Mouse (Mus musculus) lung, postnatal 36 days (tissue): Measurements from ENCODE around the gene Tmem82.

Experiments used
- DNase-seq: peaks from one replicate; pipeline ENCODE4 v3.0.0; 2022; ENCODE audit warnings: mixed read lengths

Tmem82 gene

DNA sequence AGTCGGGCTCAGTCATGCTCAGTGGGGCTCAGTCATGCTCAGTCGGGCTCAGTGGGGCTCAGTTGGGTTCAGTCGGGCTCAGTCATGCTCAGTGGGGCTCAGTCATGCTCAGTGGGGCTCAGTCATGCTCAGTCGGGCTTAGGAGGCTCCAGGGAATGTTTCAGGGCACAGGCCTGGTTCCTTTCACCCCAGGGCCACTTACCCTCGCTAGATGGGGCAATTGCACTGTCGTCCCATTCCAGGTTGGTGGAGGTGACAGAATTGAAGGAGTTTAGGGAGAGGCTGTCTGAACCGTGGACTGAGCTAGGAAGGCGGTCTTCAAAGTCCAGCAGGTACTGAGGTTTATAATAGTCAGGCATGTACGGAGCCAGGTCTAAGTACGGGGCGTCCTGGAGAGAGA, 21.0 kb upstream of the Tmem82 start:
- DNase-seq, result no peak

DNA sequence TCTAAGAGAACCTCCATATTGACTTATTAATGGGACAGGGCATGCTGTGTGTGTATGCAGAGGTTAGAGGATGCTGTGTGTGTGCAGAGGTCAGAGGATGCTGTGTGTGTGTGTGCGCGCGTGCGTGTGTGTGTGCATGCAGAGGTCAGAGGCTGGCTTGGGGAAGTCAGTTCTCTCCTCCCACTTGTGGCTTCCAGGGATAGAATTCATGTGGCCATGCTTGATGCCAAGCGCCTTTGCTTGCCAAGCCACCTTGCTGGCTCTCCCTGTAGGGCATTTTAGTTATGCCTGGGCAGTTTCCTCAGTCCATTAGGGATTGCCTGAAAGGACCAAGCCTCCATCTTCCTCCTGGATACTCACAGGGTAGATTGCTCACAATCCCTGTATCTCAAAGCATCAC, 18.3 kb upstream of the Tmem82 start:
- no peak for DNase-seq

DNA sequence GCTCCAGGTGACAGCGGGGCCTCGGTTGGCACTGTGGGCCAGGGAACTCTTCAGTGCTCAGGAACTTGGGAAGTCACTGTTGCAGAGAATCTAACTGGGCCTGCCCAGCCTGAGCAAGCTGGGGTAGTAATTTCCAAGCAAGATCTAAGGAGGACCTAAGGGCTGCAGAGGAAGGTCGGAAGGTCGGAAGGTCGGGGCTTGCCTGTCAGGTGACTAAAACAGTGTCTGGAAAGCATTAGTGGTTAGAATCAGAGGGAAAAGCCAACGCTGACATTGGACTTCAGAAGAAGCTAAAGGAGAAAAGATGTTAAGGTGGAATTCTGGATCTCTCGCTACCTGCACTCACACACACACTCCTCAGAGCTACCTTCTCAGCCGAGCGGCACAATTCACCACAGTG, 17.6 kb upstream of the Tmem82 start:
- DNase-seq, result no peak

DNA sequence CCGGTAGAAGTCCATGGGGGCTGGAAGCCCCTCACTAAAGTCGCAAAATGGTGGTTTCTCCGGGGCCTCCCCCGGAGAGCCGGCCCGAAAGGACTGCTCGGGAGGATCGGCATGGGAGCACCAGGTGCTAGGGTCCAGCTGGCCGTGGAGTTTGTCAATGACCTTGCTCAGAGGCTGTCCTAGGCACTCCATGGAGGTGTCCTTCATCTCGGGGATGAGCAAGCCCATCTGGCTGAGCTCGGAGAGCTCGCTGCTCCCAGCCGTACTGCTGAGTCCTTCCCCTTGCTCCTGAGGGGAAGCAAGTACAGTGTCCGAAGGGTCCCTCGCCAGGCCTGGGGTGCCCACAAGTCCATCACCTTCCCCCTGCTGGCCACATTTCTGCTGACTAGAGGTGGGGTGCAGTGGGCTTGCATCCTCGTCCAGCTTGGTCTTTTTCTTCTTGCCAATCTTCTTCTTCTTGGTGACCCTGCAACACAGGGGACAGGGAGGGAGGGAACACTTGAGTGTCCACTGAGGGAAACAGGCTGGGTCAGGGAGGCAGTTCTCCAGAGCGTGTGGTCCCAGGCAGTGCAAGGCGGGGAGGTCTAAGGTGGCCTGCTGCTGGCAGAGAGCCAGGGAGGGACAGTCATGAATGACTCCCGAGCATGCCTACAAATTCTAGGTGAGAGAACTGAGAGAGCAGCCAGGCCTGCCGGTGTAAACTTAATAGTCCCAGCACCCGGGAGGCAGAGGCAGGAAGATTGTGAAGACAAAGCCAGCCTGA, 13.9 kb upstream of the Tmem82 start:
- DNase-seq, result peak; percentile 68

DNA sequence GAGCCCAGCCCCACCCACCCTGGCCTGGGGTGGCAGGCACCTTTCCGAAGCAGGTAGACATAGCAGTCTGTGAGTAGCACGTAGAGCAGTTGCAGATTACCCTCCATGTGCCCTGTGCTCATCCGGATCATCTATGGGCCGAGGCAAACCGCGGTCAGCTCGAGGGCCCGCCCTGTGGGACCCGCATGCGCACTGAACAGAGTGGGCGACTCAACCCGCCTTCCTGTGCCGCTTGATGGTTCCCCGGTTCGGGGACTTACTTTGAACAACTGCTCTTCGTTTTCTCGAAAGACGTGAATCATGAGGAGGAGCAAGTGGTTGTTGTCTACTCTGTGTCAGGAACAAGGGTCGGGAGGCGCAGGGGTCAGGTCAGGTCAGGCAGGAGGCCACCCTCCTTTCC, 12.8 kb upstream of the Tmem82 start:
- no peak for DNase-seq

DNA sequence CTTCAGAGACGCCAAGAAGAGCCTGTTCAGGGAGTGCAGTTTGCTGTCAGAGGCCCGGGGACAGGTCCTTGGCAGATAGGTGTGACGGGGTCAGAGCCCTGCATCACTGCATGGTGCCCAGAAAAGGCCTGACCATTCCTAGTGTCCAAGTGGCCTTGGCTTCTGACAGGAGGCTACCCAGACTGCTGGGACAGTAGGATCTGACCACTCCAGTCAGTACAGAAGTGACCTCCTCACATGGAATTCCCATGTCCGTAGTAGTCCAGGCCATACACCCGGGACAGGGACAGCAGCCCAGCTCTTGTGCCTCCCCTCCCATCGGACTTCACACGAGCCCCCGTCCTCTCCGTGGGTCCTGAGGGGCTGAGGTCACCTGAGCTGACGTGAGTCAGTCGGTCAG, 11.6 kb upstream of the Tmem82 start:
- DNase-seq, result no peak

DNA sequence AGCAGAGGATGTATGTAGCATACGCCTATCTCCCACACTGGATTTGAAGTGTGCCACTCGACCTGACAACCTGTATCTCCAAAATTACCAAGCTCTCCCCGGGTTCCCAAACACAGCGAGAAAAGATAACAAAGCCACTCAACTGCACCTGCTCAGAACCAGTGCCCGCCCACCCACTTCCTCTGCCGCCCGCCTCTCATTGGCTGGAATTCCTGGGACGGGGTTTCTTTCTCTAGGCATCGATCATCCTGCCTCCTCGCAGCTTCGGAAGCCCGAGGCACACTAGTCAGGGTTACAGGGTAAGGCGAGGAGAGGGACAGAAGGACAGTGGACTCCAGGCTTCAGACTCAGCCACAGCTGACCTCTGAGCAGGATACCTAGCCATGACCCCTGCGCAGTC, 10.2 kb upstream of the Tmem82 start:
- no peak for DNase-seq

DNA sequence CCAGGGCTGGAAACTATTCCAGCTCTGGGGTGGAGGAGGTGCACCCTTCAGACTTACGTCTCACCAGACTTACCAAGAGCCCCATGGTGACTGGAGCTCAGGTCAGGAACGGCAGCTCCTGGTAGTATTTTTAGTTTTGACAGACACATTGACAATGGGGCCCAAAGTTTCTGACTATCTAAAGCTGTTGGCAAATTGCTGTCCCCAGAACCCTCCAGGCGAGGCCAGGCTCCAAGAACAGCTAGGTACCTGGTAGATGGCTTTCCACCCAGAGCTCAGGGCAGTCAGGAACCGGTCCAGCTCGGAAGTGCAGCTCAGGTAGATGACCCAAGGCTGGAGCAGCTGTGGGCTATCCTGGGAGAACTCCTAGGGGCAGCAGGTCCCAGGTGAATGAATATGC, 9.1 kb upstream of the Tmem82 start:
- no peak for DNase-seq

DNA sequence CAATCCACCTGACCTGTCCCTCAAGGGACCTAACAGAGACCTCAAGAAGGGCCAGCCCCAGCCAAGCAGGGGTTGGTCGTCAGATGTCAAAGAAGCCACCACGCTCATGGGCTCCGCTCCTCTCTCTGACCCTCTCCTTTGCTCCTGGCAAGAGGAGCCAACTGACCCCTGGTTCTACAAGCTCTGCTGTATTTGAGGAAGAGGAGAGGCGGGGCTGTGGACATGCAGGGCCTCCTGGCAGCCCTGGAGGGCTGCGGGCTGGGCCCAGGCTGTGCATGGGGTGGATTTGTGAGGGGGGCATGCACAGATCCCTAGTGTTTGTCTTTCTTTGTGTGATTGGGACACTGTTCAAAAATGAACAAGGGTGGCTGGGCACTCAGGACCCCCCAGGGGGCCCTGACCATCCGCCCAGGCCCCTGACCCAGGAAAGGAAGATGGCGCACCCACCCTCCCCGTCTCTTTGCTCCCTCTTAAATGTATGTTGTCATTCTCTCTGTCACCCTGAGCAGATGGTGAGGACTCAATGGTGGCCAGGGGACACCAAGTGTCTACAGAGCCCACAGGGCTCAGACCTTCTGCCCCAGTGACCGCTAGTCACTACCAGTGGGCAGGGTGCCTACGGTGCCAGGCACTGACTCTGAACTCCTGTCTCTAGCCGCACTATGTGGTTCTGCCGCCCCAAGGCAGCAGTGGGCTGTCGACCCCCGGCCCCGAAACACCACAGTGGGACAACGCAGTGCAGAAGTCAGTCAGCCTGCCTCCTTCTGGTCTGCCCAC, 7.5 kb upstream of the Tmem82 start:
- no peak for DNase-seq

DNA sequence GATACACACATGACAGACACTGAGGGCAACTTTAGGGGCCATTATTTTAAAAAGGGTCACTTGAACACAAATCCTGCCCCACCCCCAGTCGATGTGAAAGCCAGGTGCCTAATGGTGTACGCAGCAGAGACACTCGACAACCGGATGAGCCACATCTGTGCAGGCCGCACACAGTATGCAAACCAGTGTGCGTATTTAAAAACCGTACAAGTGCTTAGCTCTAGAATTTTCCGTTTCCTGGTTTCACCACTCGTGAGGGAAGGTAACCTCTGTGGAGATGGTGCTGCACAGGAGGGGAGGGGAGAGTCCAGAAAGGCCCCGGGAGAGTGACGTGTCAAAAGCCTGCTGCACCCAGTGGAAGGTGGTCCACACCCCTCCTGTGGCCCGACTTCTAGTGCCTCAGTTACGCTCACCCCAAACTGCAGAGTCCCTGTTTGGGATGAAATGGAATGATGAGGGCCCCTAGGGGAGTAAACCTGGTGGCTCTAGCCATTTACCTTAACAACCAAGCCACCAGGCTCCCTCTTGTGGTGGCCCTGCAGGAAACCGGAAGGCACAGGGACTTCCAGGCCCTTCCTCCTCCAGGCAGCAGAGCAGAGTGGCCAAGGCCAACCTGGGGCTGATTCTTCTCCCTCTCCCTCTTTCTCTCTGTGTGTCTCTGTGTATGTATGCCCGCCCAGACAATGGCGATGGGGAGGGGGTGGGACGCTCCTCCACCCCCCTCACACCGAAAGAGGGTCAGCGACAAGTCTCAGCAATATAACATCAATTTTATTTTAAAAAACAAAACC, 6.7 kb upstream of the Tmem82 start:
- DNase-seq, result peak; percentile 67

DNA sequence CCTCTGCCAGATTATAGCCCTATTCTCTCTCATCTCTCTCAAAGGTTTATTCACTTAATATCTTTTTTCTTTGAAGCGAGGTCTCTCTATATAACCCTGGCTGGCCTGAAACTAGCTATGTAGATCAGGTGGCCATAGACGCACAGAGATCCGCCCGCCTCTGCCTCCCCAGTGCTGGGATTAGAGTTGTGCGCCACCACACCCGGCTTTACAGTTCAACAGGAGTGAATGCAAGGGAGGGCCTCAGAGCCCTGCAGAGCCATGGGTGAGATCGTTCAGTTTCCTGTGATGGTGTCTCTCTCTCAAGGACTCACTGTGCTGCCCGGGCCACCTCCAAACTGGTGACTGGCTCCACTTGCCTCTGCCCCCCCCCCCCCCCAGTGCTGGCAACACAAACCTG, 5.7 kb upstream of the Tmem82 start:
- no peak for DNase-seq

DNA sequence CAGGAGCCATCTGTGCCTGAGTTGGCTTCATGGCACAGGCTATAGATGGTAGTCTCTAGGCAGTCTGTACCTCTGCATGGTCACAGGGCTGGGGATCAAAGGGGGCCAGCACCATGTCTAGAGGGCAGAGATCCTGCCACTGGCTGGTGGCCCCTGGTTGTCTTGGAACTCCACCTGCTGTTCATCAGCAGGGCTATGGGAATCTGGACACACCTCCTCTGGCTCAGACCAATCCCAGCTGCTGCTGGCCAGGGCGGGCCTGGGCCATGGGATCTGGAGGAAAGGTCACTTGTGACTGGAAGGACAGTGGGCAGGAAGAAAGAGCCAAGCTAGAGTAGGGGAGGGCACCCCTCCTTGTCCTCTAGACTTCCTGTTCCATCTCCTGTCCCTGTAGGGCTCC, 5.2 kb upstream of the Tmem82 start, which contains the start of gene Slc25a34:
Gene Slc25a34 (minus strand): TSS at position 156 of the 400 bp plus-strand sequence.
- DNase-seq, result peak; percentile 73

DNA sequence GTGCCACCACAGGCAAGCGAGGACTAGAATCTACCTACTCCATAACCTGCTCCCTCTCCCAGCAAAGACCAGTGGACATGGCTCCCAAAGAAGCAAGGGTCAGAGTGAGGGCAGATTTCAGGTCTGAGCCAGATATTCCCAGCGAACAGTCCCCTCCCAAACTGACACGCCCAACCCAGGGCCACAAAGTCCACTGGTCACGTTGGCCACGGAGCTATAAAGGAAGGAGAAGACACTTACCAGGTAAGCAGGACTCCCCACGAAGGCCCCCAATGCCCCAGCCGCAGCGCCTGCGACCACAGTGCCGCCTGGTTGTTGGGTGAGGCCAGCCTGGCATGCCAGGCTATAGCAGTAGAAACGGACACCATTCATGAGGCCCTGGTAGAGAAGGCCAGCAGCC, 4.6 kb upstream of the Tmem82 start:
- DNase-seq, result no peak

DNA sequence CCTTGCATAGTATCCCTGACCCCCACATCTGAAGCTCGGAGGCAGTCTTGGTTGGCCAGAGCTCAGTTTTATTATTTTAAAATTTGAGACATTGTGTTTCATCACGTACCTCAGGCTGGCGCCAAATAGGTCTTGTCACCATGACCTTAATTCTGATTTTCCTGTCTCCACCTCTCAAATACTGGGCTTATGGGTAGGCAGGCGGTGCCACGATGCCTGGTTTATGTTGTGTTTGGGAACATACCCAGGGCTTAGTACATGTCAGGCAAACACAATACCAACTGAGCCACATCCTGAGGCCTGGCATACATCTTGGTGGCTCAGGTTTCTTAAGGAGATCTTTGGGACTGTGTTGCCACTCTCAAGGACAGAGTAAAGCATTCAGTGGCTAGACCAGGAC, 4.1 kb upstream of the Tmem82 start:
- DNase-seq, result no peak

DNA sequence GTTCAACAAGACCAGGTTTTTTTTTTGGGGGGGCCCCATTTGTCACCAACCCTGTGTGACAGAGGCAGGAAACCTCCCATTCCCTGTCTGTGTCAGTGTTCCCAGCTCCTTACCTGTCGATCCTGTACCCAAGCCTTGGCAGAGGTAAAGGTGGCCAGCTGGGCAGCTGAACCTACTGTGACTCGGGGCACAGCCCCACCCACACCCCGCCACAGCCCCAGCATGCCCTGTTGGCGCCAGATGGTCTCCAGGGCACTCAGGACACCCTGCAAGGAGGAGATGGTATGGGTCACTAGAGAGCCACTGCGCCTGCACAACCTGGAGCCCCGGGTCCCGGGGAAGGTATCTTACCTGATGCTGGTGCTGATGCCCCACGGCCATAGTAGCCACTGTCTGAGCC, 3.7 kb upstream of the Tmem82 start:
- no peak for DNase-seq

DNA sequence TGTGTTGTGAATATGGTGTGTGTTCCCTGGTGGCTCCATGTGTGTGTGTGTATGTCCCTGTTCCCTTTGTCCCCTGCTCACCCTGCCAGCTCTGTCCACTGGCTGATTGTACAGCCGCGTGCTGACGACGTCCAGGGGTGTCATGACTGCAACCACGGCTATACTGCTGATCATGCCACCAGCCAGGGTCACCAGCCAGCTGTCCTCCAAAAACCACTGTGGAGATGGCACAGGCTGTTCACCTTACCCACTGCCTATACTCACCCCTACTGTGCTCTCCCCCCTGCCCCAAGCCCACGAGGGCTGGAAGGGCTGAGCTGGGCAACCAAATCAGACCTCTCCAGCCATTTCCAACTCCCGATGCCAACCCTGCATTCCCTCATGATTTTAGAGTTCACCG, 2.9 kb upstream of the Tmem82 start:
- no peak for DNase-seq

DNA sequence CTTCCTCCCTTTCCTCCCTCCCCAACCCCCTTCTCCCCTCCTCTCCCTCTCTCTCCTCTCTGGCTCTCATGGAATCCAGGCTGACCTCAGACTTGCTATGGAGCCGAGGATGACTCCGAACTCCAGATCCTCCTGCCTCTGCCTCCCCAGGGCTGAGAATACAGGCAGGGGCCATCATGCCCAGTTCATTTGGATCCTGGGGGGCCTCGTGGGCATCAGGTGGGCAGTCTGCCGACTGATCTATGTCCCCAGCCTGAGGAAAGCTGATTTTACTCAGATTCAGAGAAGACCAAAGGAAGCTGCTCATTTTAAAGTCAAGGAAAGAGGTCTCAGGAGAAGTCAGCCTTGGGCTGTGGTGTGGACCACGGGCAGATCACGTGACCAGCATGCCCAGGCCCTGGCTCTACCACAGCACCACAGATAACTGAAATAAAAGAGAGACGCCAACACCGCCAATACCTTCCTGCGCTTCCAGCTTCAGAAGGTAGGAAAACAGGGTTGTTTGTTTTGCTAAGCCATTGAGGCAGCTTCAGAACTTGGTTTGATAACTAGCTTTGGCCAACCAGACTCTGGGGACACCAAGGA, 958 bp upstream of the Tmem82 start:
- DNase-seq, result no peak

DNA sequence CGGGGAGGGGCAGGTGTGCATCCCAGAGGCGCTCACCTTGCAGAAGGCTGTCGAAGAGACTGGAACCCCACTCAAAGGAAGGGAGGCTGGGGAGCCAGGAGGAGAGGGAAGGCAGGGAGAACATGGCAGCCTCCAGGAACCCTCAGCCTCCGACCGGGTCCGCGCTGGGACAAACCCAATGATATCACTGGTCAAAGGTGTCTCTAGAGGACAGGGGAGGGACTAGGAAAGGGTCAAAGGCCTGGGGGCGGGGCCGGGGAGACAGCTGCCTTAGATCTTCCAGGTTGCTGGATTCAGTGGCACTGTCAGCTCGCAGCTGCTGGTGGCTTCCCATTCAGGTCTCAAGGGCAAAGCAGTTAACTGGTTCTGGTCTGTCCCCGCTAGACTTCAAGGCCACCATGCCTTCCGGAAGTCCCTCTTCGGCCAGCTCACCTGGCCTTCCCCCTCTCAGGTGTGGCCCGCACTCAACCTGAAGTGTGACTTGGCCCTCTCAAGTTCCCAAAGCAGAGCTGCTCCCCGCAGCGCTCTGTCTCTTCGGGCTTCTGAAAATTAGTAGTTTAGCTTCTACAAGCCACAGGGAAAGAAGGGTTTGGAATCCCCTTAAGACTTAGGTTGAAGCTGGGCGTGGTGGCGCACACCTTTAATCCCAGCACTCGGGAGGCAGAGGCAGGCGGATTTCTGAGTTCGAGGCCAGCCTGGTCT, 419 bp downstream of the Tmem82 start:
- peak; percentile 57 for DNase-seq

DNA sequence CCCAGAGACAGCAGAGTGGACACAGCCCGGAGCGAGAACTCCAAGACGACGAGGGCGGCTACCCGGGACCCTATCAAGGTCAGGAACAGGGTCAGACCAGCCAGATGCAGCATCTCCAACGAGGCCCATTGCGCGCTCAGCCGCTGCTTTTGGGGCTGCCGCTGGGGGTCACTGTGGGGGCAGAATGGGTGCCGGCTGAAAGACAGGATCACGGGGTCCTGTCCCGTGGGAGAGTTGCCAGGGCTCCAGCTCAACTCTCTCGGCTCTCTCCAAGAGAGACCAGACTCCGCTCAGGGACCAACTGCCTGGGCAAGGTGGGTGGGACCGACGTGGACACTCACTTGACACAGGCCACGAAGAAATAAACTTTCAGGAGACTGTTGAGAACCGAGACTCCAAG, 1.1 kb downstream of the Tmem82 start:
- peak; percentile 81 for DNase-seq

DNA sequence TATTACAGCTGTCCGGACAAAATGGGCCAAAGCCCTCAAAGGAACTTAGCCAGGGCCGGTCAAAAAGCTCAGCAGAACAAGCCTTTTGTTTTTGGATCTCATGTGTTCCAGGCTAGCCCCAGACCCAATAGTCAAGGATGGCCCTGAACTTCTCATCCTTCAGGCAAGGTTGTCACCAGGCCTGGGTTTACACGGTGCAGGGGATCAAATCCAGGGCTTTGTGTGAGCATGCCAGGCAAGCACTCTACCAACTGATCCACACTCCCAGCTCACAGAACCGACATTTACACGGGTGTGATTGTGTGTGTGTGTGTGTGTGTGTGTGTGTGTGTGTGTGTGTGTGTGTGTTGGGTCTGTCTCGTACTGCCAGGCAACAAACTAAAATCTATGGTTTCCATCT, 1.6 kb downstream of the Tmem82 start:
- DNase-seq, result no peak

DNA sequence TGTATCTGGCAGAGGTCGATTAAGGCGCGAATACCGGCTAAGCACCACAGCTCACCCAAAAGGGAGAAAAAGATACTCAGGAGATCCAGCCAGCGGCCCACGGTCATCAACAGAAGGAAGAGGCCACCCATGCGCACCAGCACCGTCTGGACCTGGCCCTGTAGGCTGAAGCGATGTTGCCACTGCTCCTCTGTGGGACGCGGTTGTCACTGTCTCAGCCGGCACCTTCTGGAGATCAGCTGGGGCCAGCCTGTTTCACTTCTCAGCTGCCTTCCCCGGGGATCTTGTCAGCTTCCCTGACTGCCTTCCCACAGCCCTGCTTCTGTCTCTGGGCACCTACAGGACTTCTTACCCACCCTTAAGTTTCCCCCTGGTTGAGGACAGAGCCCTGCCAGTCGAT, 3.5 kb downstream of the Tmem82 start:
- DNase-seq, result no peak

DNA sequence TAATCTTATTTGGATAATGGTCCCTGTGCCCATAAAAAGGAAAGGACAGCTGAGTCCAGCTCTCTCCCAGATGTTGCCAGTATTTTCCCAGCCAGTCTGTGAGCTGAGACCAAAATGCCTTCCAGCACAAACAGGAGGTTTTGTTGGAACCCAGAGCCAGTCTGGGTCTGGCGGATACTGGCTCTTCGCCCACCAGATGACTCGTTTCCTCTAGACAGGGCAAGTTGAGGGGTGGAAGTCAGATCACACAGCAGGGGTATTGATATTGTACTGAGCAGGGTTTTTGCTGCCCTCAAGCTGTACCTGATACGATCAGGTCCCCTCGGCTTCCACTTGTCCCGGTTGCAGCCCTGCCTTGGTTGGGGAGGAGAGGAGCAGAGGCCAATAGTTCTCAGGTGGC, 8.9 kb downstream of the Tmem82 start:
- DNase-seq, result peak; percentile 58

DNA sequence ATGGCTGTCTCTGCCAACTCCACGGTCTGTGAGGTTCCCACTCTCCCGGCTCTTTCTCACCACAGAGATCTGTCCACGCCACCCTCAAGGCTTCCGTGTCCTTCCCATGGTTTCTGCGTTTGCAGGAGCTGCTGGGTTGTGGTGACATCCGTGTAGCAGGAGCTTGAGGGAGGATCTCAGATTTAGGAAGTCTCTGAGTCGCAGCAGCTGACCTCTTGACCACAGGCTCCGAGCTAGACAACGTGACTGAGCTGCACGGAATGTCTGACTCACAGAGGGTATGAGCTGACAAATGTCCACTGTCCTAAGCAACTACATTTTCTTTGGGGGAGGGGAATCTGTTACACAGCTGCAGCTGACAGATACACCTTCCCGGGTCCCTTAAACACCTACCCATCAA, 12.6 kb downstream of the Tmem82 start, which contains the start of gene Fblim1:
Gene Fblim1 (minus strand): TSS at position 236 of the 400 bp plus-strand sequence.
- DNase-seq, result peak; percentile 78
